Mouse (Mus musculus) olfactory bulb, adult 2 months (tissue): ENCODE results near the gene Arid3b. TPM values are rescaled to one million over a fixed set of nuclear protein-coding genes. Genes with fewer than 3 reads are reported as not detected.

ENCODE experiments used
- H3K27ac ChIP-seq: fragments of 200-500 bp; 2 replicates; pipeline ENCODE4 v1.5.1; 2012; ENCODE audit warnings: low read depth, low read length; ENCODE audit not compliant: insufficient read depth
- H3K4me1 ChIP-seq: fragments of 200-500 bp; 2 replicates; pipeline ENCODE4 v1.6.1; 2012; ENCODE audit warnings: low read length; ENCODE audit not compliant: control insufficient read depth, insufficient read depth
- H3K4me3 ChIP-seq: fragments of 200-500 bp; 2 replicates; pipeline ENCODE4 v1.5.1; 2012; ENCODE audit warnings: mild to moderate bottlenecking, low read depth, low read length, moderate library complexity; ENCODE audit not compliant: insufficient read depth
- CTCF ChIP-seq: fragments of 200-500 bp; IDR thresholded peaks from 2 replicates; pipeline ENCODE4 v1.5.1; 2012; ENCODE audit warnings: low read depth, mild to moderate bottlenecking, low read length, moderate library complexity; ENCODE audit not compliant: insufficient read depth
- POLR2A ChIP-seq: fragments of 200-500 bp; IDR thresholded peaks from 2 replicates; pipeline ENCODE4 v1.6.1; 2012; ENCODE audit warnings: mild to moderate bottlenecking, low read depth, low read length, moderate library complexity; ENCODE audit not compliant: insufficient read depth
- WGBS: fragments of 180-500 bp; shearing (Covaris S2); methylation state at CpG from one replicate; pipeline ENCODE4 v1.1.7; 2018; 5-methylcytosine and 5-hydroxymethylcytosine counted together
- polyA plus RNA-seq: library from polyadenylated mRNA; stranded (reverse); fragments of >200 nt; gene quantifications from 2 replicates; pipeline ENCODE4 v1.2.4, GENCODE M21; 2012; ENCODE audit warnings: low replicate concordance; ENCODE audit not compliant: missing spikeins, insufficient read depth, insufficient read length

Gene Arid3b
- polyA plus RNA-seq, 1 experiment = not detected

GRCm38 (mm10) chr9:57814014-57814413 is 22.6 kb downstream of the Arid3b start:
- TF ChIP-seq POLR2A (no peak), CTCF (no peak)
- Histone ChIP-seq H3K27ac (no peak overlapping the region), H3K4me3 (no peak overlapping the region)

GRCm38 (mm10) chr9:57811793-57812733 is 24.5 kb downstream of the Arid3b start:
- H3K4me3 ChIP-seq = no peak overlapping the region
- H3K4me1 ChIP-seq = peaks cover 40% of the 10 kb centered on the region
- H3K27ac ChIP-seq = peak overlapping the region; percentile 26; the same call in 1 of the 2 replicates
- 30% methylated on average over 8 of the region's 8 CpGs for WGBS
- TF ChIP-seq POLR2A (no peak), CTCF (no peak)

More at GRCm38 (mm10) chr9:57814014-57814413, 22.6 kb downstream of the Arid3b start:
- 32% methylated on average over 1 of the region's 1 CpGs for WGBS
- H3K4me1 ChIP-seq = peaks cover 31% of the 10 kb centered on the region

- WGBS = 89% methylated on average over 3 of the region's 3 CpGs
- no peak for TF ChIP-seq POLR2A
- TF ChIP-seq CTCF = no peak
- Histone ChIP-seq H3K4me1 (peaks cover 47% of the 10 kb centered on the region), H3K27ac (no peak overlapping the region), H3K4me3 (no peak overlapping the region)
These were observed 25.9 kb downstream of the Arid3b start for GRCm38 (mm10) chr9:57810691-57811090.

- no peak overlapping the region for H3K27ac ChIP-seq
- no peak overlapping the region for H3K4me3 ChIP-seq
- WGBS = 35% methylated on average over 5 of the region's 5 CpGs
- TF ChIP-seq POLR2A = no peak
- peaks cover 47% of the 10 kb centered on the region for H3K4me1 ChIP-seq
These were observed 27.8 kb downstream of the Arid3b start for GRCm38 (mm10) chr9:57808771-57809310.

- Histone ChIP-seq H3K4me3 (no peak overlapping the region), H3K27ac (no peak overlapping the region; the same call in 1 of the 2 replicates), H3K4me1 (peaks cover 44% of the 10 kb centered on the region)
- 80% methylated on average over 4 of the region's 4 CpGs for WGBS
- TF ChIP-seq POLR2A (no peak), CTCF (no peak)
These were observed 29.4 kb downstream of the Arid3b start for GRCm38 (mm10) chr9:57807174-57807651.

- WGBS = 48% methylated on average over 1 of the region's 1 CpGs
- peaks cover 41% of the 10 kb centered on the region for H3K4me1 ChIP-seq
- H3K4me3 ChIP-seq = no peak overlapping the region
- no peak for TF ChIP-seq CTCF
- no peak for TF ChIP-seq POLR2A
- H3K27ac ChIP-seq = peak overlapping the region; percentile 2; the same call in 1 of the 2 replicates
These were observed 30.5 kb downstream of the Arid3b start for GRCm38 (mm10) chr9:57806066-57806481.

GRCm38 (mm10) chr9:57805087-57805737 is 31.4 kb downstream of the Arid3b start:
- peaks cover 33% of the 10 kb centered on the region for H3K4me1 ChIP-seq
- 44% methylated on average over 10 of the region's 10 CpGs for WGBS
- H3K4me3 ChIP-seq = no peak overlapping the region
- no peak overlapping the region for H3K27ac ChIP-seq
- no peak for TF ChIP-seq POLR2A
- TF ChIP-seq CTCF = no peak

- TF ChIP-seq POLR2A (no peak), CTCF (no peak)
- no peak overlapping the region for H3K4me3 ChIP-seq
- no peak overlapping the region for H3K27ac ChIP-seq
- peaks cover 27% of the 10 kb centered on the region for H3K4me1 ChIP-seq
- WGBS = 47% methylated on average over 4 of the region's 4 CpGs
These were observed 32.8 kb downstream of the Arid3b start for GRCm38 (mm10) chr9:57803839-57804238.
